Comparison of ENCODE assay signal across 20 mouse cellular contexts in genomic region chr19:32887190-32887589, GRCm38 (mm10).
A peak's percentile ranks its signal among the peaks of the same experiment; 100 is the strongest.
DNase-seq lines count a peak whose midpoint lies in the region; ATAC-seq and TF ChIP-seq lines count a peak whose summit lies in the region.
"Had no signal": no experiment of that assay in that cellular context is flagged by ENCODE, and none has a peak within 500 bp of the region (broad histone marks: within the 10 kb centered on the region; RNA-seq: fewer than 3 reads in every experiment).

No protein-coding gene starts in this region.

- intact Hi-C loops in gastrocnemius, postnatal 14 days (cut with DNase I; ENCODE audit: low total_unique reads) = no loop called here

- no peak for TF ChIP-seq CTCF in lung, postnatal 0 days (IDR thresholded peaks at IDR 0.05)

- no peaks in the 10 kb centered on the region for H3K9me3 ChIP-seq in lung, postnatal 0 days (ENCODE audit: low read length)
- no peaks in the 10 kb centered on the region for H3K9me3 ChIP-seq in hindbrain, embryonic 16.5 days (ENCODE audit: control insufficient read depth, low read length)
- H3K9me3 ChIP-seq: embryonic facial prominence, embryonic 10.5 days; forebrain, embryonic 10.5 days; forebrain, embryonic 15.5 days; hindbrain, embryonic 12.5 days had no signal

- H3K27ac ChIP-seq in lung, postnatal 0 days (ENCODE audit: low read length) = no peak overlapping the region
- no peak overlapping the region for H3K27ac ChIP-seq in hindbrain, embryonic 16.5 days (ENCODE audit: low read depth, low read length)
- H3K27ac ChIP-seq: embryonic facial prominence, embryonic 10.5 days; forebrain, embryonic 10.5 days; forebrain, embryonic 15.5 days; hindbrain, embryonic 12.5 days; hindbrain, postnatal 0 days had no signal

- no peaks in the 10 kb centered on the region; the same call in 1 of the 2 replicates for H3K4me1 ChIP-seq in lung, postnatal 0 days (ENCODE audit: insufficient read depth, low read depth, low read length)
- peaks cover 4% of the 10 kb centered on the region for H3K4me1 ChIP-seq in hindbrain, embryonic 16.5 days (ENCODE audit: control insufficient read depth, insufficient read depth, low read depth, low read length)
- H3K4me1 ChIP-seq: hindbrain, embryonic 12.5 days had no signal

- no peak for TF ChIP-seq EP300 in lung, postnatal 0 days (IDR thresholded peaks at IDR 0.05)

- no peak overlapping the region for H3K4me2 ChIP-seq in lung, postnatal 0 days (replicated peaks; ENCODE audit: low read depth, low read length)
- H3K4me2 ChIP-seq in hindbrain, embryonic 16.5 days (ENCODE audit: low read length) = no peak overlapping the region
- H3K4me2 ChIP-seq: forebrain, embryonic 15.5 days; hindbrain, embryonic 12.5 days had no signal

- DNase-seq in gastrocnemius, postnatal 25 days = peak; percentile 20
- no peak for DNase-seq in gastrocnemius, postnatal 14 days
- DNase-seq in A20 (ENCODE audit: low read depth, low spot score) = peak; percentile 48
- DNase-seq in splenic B cell, adult 2 months (ENCODE audit: low read depth, low spot score) = peak; percentile 53
- no peak for DNase-seq in lung, postnatal 0 days (ENCODE audit: low spot score)
- DNase-seq: adrenal gland, adult 2 months; adrenal gland, postnatal 25 days; cerebellum, adult 18-20 months; cerebellum, adult 9-11 months; cerebellum, postnatal 36 days; gastrocnemius, postnatal 10 days; heart, postnatal 10 days; heart, postnatal 4 days had no signal

- H3K36me3 ChIP-seq in splenic B cell, adult 2 months (ENCODE audit: control insufficient read depth, insufficient read depth, low read length, poor library complexity, severe bottlenecking) = no peaks in the 10 kb centered on the region
- no peaks in the 10 kb centered on the region for H3K36me3 ChIP-seq in lung, postnatal 0 days (ENCODE audit: insufficient read depth, low read length)
- no peaks in the 10 kb centered on the region for H3K36me3 ChIP-seq in hindbrain, embryonic 16.5 days (ENCODE audit: control insufficient read depth, insufficient read depth, low read length)
- H3K36me3 ChIP-seq: embryonic facial prominence, embryonic 10.5 days; forebrain, embryonic 10.5 days; forebrain, embryonic 15.5 days; hindbrain, embryonic 12.5 days had no signal

- no peak overlapping the region for H3K9ac ChIP-seq in lung, postnatal 0 days (replicated peaks; ENCODE audit: low read depth)
- H3K9ac ChIP-seq in hindbrain, embryonic 16.5 days (ENCODE audit: low read depth, low read length) = no peak overlapping the region
- H3K9ac ChIP-seq: forebrain, embryonic 15.5 days; hindbrain, embryonic 12.5 days had no signal

- ATAC-seq in granulocyte monocyte progenitor cell, adult 5-6 weeks (replicated peaks; ENCODE audit: poor library complexity, severe bottlenecking) = peak; percentile 92
- ATAC-seq in lung, postnatal 0 days = no peak
- no peak for ATAC-seq in hindbrain, embryonic 16.5 days
- ATAC-seq: forebrain, embryonic 15.5 days; hindbrain, postnatal 0 days had no signal

- H3K4me3 ChIP-seq in lung, postnatal 0 days (ENCODE audit: low read depth, low read length) = no peak overlapping the region
- H3K4me3 ChIP-seq in hindbrain, embryonic 16.5 days (ENCODE audit: low read length) = no peak overlapping the region
- H3K4me3 ChIP-seq: embryonic facial prominence, embryonic 10.5 days; forebrain, embryonic 10.5 days; forebrain, embryonic 15.5 days; hindbrain, embryonic 12.5 days had no signal

- WGBS in lung, postnatal 0 days = 68% methylated on average over 7 of the region's 7 CpGs
- 69% methylated on average over 7 of the region's 7 CpGs for WGBS in hindbrain, embryonic 16.5 days

- H3K27me3 ChIP-seq in splenic B cell, adult 2 months (ENCODE audit: control insufficient read depth, insufficient read depth, low read length, poor library complexity, severe bottlenecking) = no peaks in the 10 kb centered on the region
- no peaks in the 10 kb centered on the region for H3K27me3 ChIP-seq in lung, postnatal 0 days (replicated peaks; ENCODE audit: insufficient read depth, low read length)
- no peaks in the 10 kb centered on the region for H3K27me3 ChIP-seq in hindbrain, embryonic 16.5 days (replicated peaks; ENCODE audit: control insufficient read depth, insufficient read depth, low read length)
- H3K27me3 ChIP-seq: forebrain, embryonic 15.5 days; hindbrain, embryonic 12.5 days had no signal

Comparison
In these comparisons a context has a peak if more than half of its experiments do, and no peak if none do; other contexts are left out.
1. DNase-seq: peak in gastrocnemius, postnatal 25 days (single experiment), A20 (single experiment) and splenic B cell, adult 2 months (single experiment); none in gastrocnemius, postnatal 14 days (single experiment) and lung, postnatal 0 days (single experiment).